Mouse (Mus musculus): Measurements from ENCODE around the gene Cacnb2.

Cacnb2 gene

GRCm38 (mm10) chr2:14676885-14677516 lies 74.1 kb downstream of the Cacnb2 start:
- Histone ChIP-seq H3K36me3 (ENCODE audit: insufficient read depth, low read length) (no peaks in the 10 kb centered on the region), H3K9me3 (ENCODE audit: low read length) (no peaks in the 10 kb centered on the region), H3K27me3 (ENCODE audit: insufficient read depth, low read length) (no peaks in the 10 kb centered on the region), H3K4me1 (replicated peaks; ENCODE audit: low read depth, low read length) (no peaks in the 10 kb centered on the region), H3K4me3 (replicated peaks; ENCODE audit: low read length) (no peak overlapping the region)
- TF ChIP-seq CTCF (conservative IDR thresholded peaks at IDR 0.05; ENCODE audit: low read length) (peak; percentile 76), POU5F1 (IDR thresholded peaks at IDR 0.05; ENCODE audit: borderline replicate concordance, low read length) (no peak)

DNA sequence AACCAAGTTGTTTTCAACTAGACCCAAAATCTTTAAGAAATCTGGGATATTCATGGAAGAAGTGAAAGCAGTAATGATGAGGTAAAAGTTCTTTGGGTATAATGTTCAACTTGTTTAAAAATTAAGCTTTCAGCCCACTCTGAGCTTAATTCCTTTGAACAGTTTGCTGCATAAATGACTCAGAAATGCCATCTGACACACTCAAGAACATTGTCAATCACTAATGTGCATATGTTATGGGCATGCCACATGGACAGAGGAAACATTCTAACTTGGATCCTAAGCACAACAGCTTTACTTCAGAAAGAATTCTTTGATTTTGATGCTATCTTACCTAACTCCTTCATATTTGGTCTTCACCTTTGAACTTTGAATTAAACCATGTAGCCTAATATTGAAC lies 81.3 kb downstream of the Cacnb2 start:
- H3K36me3 ChIP-seq (ENCODE audit: insufficient read depth, low read length) = no peaks in the 10 kb centered on the region
- no peak for TF ChIP-seq NANOG (IDR thresholded peaks at IDR 0.05; ENCODE audit: borderline replicate concordance, low read length)
- no peak for TF ChIP-seq POU5F1 (IDR thresholded peaks at IDR 0.05; ENCODE audit: borderline replicate concordance, low read length)
- TF ChIP-seq CTCF (conservative IDR thresholded peaks at IDR 0.05; ENCODE audit: low read length) = no peak
- no peak overlapping the region for H3K4me3 ChIP-seq (replicated peaks; ENCODE audit: low read length)

GRCm38 (mm10) chr2:14702973-14703645 lies 100.2 kb downstream of the Cacnb2 start:
- no peak overlapping the region for H3K4me3 ChIP-seq (replicated peaks; ENCODE audit: low read length)
- no peaks in the 10 kb centered on the region for H3K27me3 ChIP-seq (ENCODE audit: insufficient read depth, low read length)
- H3K4me1 ChIP-seq (replicated peaks; ENCODE audit: low read depth, low read length) = no peaks in the 10 kb centered on the region
- peak; percentile 40 for TF ChIP-seq CTCF (conservative IDR thresholded peaks at IDR 0.05; ENCODE audit: low read length)
- TF ChIP-seq POU5F1 (IDR thresholded peaks at IDR 0.05; ENCODE audit: borderline replicate concordance, low read length) = no peak
- TF ChIP-seq NANOG (IDR thresholded peaks at IDR 0.05; ENCODE audit: borderline replicate concordance, low read length) = no peak
- no peaks in the 10 kb centered on the region for H3K9me3 ChIP-seq (ENCODE audit: low read length)
- H3K36me3 ChIP-seq (ENCODE audit: insufficient read depth, low read length) = no peaks in the 10 kb centered on the region

More for the DNA sequence above, 81.3 kb downstream of the Cacnb2 start:
- Histone ChIP-seq H3K9me3 (ENCODE audit: low read length) (no peaks in the 10 kb centered on the region), H3K4me1 (replicated peaks; ENCODE audit: low read depth, low read length) (no peaks in the 10 kb centered on the region), H3K27me3 (ENCODE audit: insufficient read depth, low read length) (no peaks in the 10 kb centered on the region)

DNA sequence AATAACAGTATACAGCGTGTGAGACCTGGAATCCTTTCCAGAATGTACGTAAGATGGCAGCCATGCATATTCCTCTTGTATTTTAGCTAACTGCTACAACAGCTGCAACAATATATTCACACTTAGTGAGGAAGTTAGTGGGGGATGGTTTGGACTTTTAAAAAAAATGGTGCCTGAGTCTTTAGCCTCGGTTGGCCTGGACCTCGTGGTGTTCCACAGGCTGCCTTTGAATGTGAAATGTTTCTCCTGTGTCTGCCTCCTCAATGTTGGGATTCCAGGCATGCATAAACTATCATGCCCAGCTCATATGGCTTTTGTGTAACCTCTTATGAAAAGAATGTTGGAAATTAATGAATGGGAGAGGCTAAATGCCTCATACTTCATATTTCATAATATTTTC lies 100.8 kb downstream of the Cacnb2 start:
- H3K27me3 ChIP-seq (ENCODE audit: insufficient read depth, low read length) = no peaks in the 10 kb centered on the region
- TF ChIP-seq NANOG (IDR thresholded peaks at IDR 0.05; ENCODE audit: borderline replicate concordance, low read length) (no peak), CTCF (conservative IDR thresholded peaks at IDR 0.05; ENCODE audit: low read length) (no peak), POU5F1 (IDR thresholded peaks at IDR 0.05; ENCODE audit: borderline replicate concordance, low read length) (no peak)
- H3K9me3 ChIP-seq (ENCODE audit: low read length) = no peaks in the 10 kb centered on the region
- no peak overlapping the region for H3K4me3 ChIP-seq (replicated peaks; ENCODE audit: low read length)
- no peaks in the 10 kb centered on the region for H3K4me1 ChIP-seq (replicated peaks; ENCODE audit: low read depth, low read length)
- H3K36me3 ChIP-seq (ENCODE audit: insufficient read depth, low read length) = no peaks in the 10 kb centered on the region

GRCm38 (mm10) chr2:14710247-14710646 lies 107.4 kb downstream of the Cacnb2 start:
- Histone ChIP-seq H3K36me3 (ENCODE audit: insufficient read depth, low read length) (no peaks in the 10 kb centered on the region), H3K4me3 (replicated peaks; ENCODE audit: low read length) (no peak overlapping the region), H3K4me1 (replicated peaks; ENCODE audit: low read depth, low read length) (no peaks in the 10 kb centered on the region), H3K27me3 (ENCODE audit: insufficient read depth, low read length) (no peaks in the 10 kb centered on the region), H3K9me3 (ENCODE audit: low read length) (no peaks in the 10 kb centered on the region)
- TF ChIP-seq POU5F1 (IDR thresholded peaks at IDR 0.05; ENCODE audit: borderline replicate concordance, low read length) (no peak), NANOG (IDR thresholded peaks at IDR 0.05; ENCODE audit: borderline replicate concordance, low read length) (no peak), CTCF (conservative IDR thresholded peaks at IDR 0.05; ENCODE audit: low read length) (no peak)

- Histone ChIP-seq H3K9me3 (ENCODE audit: low read length) (no peaks in the 10 kb centered on the region), H3K4me3 (replicated peaks; ENCODE audit: low read length) (no peak overlapping the region), H3K4me1 (replicated peaks; ENCODE audit: low read depth, low read length) (peaks cover 9% of the 10 kb centered on the region), H3K27me3 (ENCODE audit: insufficient read depth, low read length) (no peaks in the 10 kb centered on the region), H3K36me3 (ENCODE audit: insufficient read depth, low read length) (no peaks in the 10 kb centered on the region)
- peak; percentile 66 for TF ChIP-seq CTCF (conservative IDR thresholded peaks at IDR 0.05; ENCODE audit: low read length)
- no peak for TF ChIP-seq NANOG (IDR thresholded peaks at IDR 0.05; ENCODE audit: borderline replicate concordance, low read length)
Observed at GRCm38 (mm10) chr2:14711751-14712150, 108.9 kb downstream of the Cacnb2 start.

- Histone ChIP-seq H3K4me1 (replicated peaks; ENCODE audit: low read depth, low read length) (peaks cover 12% of the 10 kb centered on the region), H3K27me3 (ENCODE audit: insufficient read depth, low read length) (no peaks in the 10 kb centered on the region), H3K4me3 (replicated peaks; ENCODE audit: low read length) (no peak overlapping the region), H3K9me3 (ENCODE audit: low read length) (no peaks in the 10 kb centered on the region), H3K36me3 (ENCODE audit: insufficient read depth, low read length) (no peaks in the 10 kb centered on the region)
- TF ChIP-seq POU5F1 (IDR thresholded peaks at IDR 0.05; ENCODE audit: borderline replicate concordance, low read length) (no peak), CTCF (conservative IDR thresholded peaks at IDR 0.05; ENCODE audit: low read length) (no peak), NANOG (IDR thresholded peaks at IDR 0.05; ENCODE audit: borderline replicate concordance, low read length) (no peak)
Observed at GRCm38 (mm10) chr2:14713049-14713448, 110.2 kb downstream of the Cacnb2 start.

DNA sequence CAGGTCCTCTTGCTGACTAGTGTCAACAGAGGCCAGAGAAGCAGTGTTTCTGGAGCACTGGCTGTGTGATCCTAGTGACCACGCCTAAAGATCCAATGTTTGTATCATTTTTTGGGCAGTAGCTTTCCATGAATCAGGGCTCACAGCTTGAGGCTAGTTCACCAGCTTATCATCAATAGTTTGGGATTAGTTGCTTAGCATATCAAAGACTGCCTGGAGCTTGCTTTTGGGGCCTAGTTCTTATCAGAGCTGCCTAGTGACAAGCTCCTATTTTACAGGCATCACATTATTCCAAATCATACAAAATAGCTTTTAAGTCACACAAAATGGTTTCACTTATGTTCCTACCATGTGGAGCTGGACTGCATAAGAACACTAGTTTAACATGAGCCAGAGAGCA lies 113.8 kb downstream of the Cacnb2 start:
- H3K9me3 ChIP-seq (ENCODE audit: low read length) = no peaks in the 10 kb centered on the region
- H3K4me3 ChIP-seq (replicated peaks; ENCODE audit: low read length) = no peak overlapping the region
- TF ChIP-seq CTCF (conservative IDR thresholded peaks at IDR 0.05; ENCODE audit: low read length) = no peak
- no peak for TF ChIP-seq NANOG (IDR thresholded peaks at IDR 0.05; ENCODE audit: borderline replicate concordance, low read length)
- no peak for TF ChIP-seq POU5F1 (IDR thresholded peaks at IDR 0.05; ENCODE audit: borderline replicate concordance, low read length)
- no peaks in the 10 kb centered on the region for H3K27me3 ChIP-seq (ENCODE audit: insufficient read depth, low read length)
- peaks cover 25% of the 10 kb centered on the region for H3K4me1 ChIP-seq (replicated peaks; ENCODE audit: low read depth, low read length)
- no peaks in the 10 kb centered on the region for H3K36me3 ChIP-seq (ENCODE audit: insufficient read depth, low read length)

All from E14TG2a.4 (cell line).